Mouse (Mus musculus) myocyte (in vitro differentiated cells): ENCODE data around the gene Eif4e3. TPM values are rescaled to one million over a fixed set of nuclear protein-coding genes. Genes with fewer than 3 reads are reported as not detected.

Source experiments
- H3K27me3 ChIP-seq: one replicate; pipeline ENCODE4 v1.6.1; 2011; ENCODE audit not compliant: control insufficient read depth, insufficient read depth, insufficient read length
- H3K36me3 ChIP-seq: one replicate; pipeline ENCODE4 v1.6.1; 2011; ENCODE audit not compliant: control insufficient read depth, insufficient read depth
- H3K4me2 ChIP-seq: one replicate; pipeline ENCODE4 v1.6.1; 2011; ENCODE audit warnings: low read depth, control low read depth
- H3K4me3 ChIP-seq: one replicate; pipeline ENCODE4 v1.5.1; 2011; ENCODE audit warnings: mild to moderate bottlenecking, control low read depth, moderate library complexity
- H3K79me2 ChIP-seq: one replicate; pipeline ENCODE4 v1.6.1; 2011; ENCODE audit not compliant: control insufficient read depth, insufficient read depth
- H3ac ChIP-seq: one replicate; pipeline ENCODE4 v1.6.1; 2011; ENCODE audit not compliant: control insufficient read depth, insufficient read length
- CEBPB ChIP-seq: IDR thresholded peaks from 2 replicates; pipeline ENCODE4 v1.6.1; 2011; ENCODE audit warnings: mild to moderate bottlenecking, moderate library complexity; ENCODE audit not compliant: poor library complexity, insufficient read depth, severe bottlenecking
- E2F4 ChIP-seq: IDR thresholded peaks from one replicate; pipeline ENCODE4 v1.6.1; 2011; ENCODE audit warnings: mild to moderate bottlenecking, control low read depth, moderate library complexity; ENCODE audit not compliant: insufficient read depth
- MAX ChIP-seq: IDR thresholded peaks from one replicate; pipeline ENCODE4 v1.6.1; 2011; ENCODE audit warnings: low read depth, mild to moderate bottlenecking, control low read depth
- MYOD1 ChIP-seq, 3 experiments: IDR thresholded peaks; one replicate each; pipeline ENCODE4 v1.6.1; 2011; ENCODE audit warnings: control low read depth in 2 of 3, low read depth in 2 of 3, mild to moderate bottlenecking in 2 of 3, moderate library complexity in 1 of 3; ENCODE audit not compliant: insufficient read length in 2 of 3, control insufficient read depth in 1 of 3
- MYOG ChIP-seq, 3 experiments: IDR thresholded peaks; one replicate each; pipeline ENCODE4 v1.6.1; 2011; ENCODE audit warnings: control low read depth in 2 of 3, low read depth in 2 of 3, mild to moderate bottlenecking in 2 of 3; ENCODE audit not compliant: insufficient read length in 2 of 3, control insufficient read depth in 1 of 3, insufficient read depth in 1 of 3
- POLR2A ChIP-seq: IDR thresholded peaks from one replicate; pipeline ENCODE4 v1.6.1; 2011; ENCODE audit warnings: low read depth, mild to moderate bottlenecking, control low read depth, moderate library complexity; ENCODE audit not compliant: insufficient read length
- POLR2AphosphoS2 ChIP-seq: IDR thresholded peaks from one replicate; pipeline ENCODE4 v1.6.1; 2011; ENCODE audit warnings: low read depth, control low read depth; ENCODE audit not compliant: insufficient read length
- REST ChIP-seq: IDR thresholded peaks from one replicate; pipeline ENCODE4 v1.6.1; 2011; ENCODE audit warnings: mild to moderate bottlenecking, control low read depth, moderate library complexity; ENCODE audit not compliant: insufficient read depth, insufficient read length
- SRF ChIP-seq: IDR thresholded peaks from one replicate; pipeline ENCODE4 v1.6.1; 2011; ENCODE audit warnings: low read depth; ENCODE audit not compliant: control insufficient read depth, insufficient read length
- TCF12 ChIP-seq: IDR thresholded peaks from one replicate; pipeline ENCODE4 v1.6.1; 2011; ENCODE audit warnings: mild to moderate bottlenecking, control low read depth; ENCODE audit not compliant: poor library complexity, insufficient read depth, severe bottlenecking
- TCF3 ChIP-seq: IDR thresholded peaks from one replicate; pipeline ENCODE4 v1.6.1; 2011; ENCODE audit warnings: low read depth, control low read depth; ENCODE audit not compliant: insufficient read length
- USF1 ChIP-seq: IDR thresholded peaks from one replicate; pipeline ENCODE4 v1.6.1; 2011; ENCODE audit warnings: low read depth, mild to moderate bottlenecking, control low read depth, moderate library complexity
- polyA plus RNA-seq: library from polyadenylated mRNA; unstranded; fragments of >200 nt; fragmentation: generic; extraction: Trizol; gene quantifications from one replicate; pipeline ENCODE4 v1.2.1, GENCODE M21; 2012; ENCODE audit warnings: missing spikeins

Eif4e3 gene
- polyA plus RNA-seq, 1 experiment: 6.1 TPM

DNA sequence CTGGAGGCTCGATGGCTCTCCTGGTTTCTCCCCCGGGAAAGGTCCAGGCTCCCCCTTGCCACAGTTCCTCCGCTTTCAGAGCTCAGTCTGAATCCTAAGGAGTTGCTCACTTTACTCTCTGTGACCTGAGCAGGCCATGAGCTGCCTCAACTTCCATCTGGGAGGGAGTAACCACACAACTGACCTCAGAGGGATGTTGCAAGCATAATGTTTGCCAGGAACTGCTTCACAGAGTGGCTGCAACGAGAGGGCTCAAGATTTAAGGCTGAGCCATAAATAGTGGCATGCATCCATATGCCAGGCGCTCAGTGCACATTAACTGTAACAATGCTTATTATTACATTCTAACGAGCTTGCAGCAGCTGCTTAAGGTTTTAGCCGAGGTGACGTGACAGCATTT lies 29.8 kb downstream of the Eif4e3 start:
- Histone ChIP-seq H3K27me3 (no peaks in the 10 kb centered on the region), H3K4me3 (no peak overlapping the region), H3K36me3 (peaks cover 5% of the 10 kb centered on the region), H3K79me2 (no peaks in the 10 kb centered on the region), H3K4me2 (no peak overlapping the region), H3ac (no peak overlapping the region)
- TF ChIP-seq CEBPB (no peak), USF1 (no peak), MAX (no peak), SRF (no peak), E2F4 (no peak), POLR2A (no peak), TCF12 (no peak), MYOD1 (IDR thresholded peaks at IDR 0.05; ENCODE audit: control insufficient read depth in 1 of 3, insufficient read length in 2 of 3, low read depth in 2 of 3) (no peak), POLR2AphosphoS2 (no peak), TCF3 (no peak)

DNA sequence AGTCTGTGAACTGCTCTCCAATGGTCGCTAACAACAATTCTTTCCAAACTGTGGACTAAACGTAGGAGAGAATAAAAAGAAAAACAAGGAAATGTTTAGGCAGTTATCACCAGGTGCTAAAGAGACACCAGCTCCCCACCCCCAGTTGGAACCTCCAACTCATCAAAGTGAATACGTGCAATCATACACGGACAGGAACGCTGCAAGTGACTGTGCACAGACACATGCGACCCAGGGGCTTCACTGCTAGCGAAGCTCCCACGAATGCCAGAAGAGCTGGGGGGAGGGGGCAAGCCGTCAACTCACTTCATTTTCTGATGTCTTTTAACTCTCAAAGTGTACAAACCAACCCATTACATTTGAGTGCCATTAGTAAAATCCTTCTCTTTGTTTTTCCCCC lies 30.4 kb downstream of the Eif4e3 start:
- TF ChIP-seq CEBPB: no peak
- no peak overlapping the region for H3K4me3 ChIP-seq
- peaks cover 5% of the 10 kb centered on the region for H3K36me3 ChIP-seq
- H3K27me3 ChIP-seq: no peaks in the 10 kb centered on the region
- no peak overlapping the region for H3ac ChIP-seq
- no peak overlapping the region for H3K4me2 ChIP-seq
- H3K79me2 ChIP-seq: no peaks in the 10 kb centered on the region

DNA sequence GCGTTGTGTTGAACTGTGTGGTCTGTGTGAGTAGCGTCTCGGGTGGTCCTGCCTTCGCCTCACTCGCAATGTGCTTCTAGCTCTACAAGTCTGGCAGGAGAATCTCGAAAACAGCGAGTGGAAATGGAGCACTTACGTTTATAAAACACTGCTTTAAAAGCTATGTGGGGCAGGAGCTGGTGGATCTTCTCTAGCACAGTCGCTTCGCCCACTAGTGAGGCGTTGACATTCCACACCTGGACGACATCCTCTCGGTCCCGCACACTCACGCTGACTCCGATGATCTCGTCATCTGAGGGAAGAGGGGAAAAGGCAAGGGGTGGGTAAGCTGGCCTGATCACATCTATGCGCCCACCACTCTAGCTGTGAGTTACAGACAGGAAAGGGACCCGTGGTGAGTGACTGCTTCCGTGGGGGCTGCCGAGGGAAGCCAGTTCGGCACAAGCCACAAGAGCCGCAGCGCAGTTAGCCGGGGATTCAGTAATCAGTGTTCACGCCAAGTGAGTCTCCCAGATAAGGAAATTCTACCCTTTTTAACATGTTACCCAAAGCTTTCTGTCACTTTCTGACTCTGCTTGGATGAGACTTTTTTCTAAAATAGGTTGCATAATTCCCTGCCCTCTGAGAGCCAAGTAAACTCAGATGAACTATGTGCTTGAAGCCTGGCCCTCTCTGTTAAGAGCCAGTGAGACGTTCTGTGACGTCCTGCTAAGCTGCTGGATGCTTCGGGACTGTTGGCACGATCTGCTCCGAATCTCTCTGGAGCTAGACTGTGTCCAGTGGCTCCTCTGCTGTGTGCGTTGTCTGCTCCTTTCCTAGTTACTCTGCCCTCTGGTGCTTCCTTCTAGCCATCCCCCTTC lies 34.2 kb downstream of the Eif4e3 start:
- no peak overlapping the region for H3K4me2 ChIP-seq
- H3K36me3 ChIP-seq: no peaks in the 10 kb centered on the region
- H3ac ChIP-seq: no peak overlapping the region
- H3K27me3 ChIP-seq: no peaks in the 10 kb centered on the region
- H3K4me3 ChIP-seq: no peak overlapping the region
- TF ChIP-seq TCF3: no peak
- TF ChIP-seq TCF12: no peak
- no peak for TF ChIP-seq E2F4
- no peak for TF ChIP-seq CEBPB
- no peak for TF ChIP-seq SRF
- TF ChIP-seq MYOD1 (IDR thresholded peaks at IDR 0.05; ENCODE audit: control insufficient read depth in 1 of 3, insufficient read length in 2 of 3, low read depth in 2 of 3): no peak
- TF ChIP-seq POLR2AphosphoS2: no peak
- TF ChIP-seq MYOG (IDR thresholded peaks at IDR 0.05; ENCODE audit: control insufficient read depth in 1 of 3, insufficient read depth in 1 of 3, insufficient read length in 2 of 3, low read depth in 2 of 3): no peak
- H3K79me2 ChIP-seq: no peaks in the 10 kb centered on the region

DNA sequence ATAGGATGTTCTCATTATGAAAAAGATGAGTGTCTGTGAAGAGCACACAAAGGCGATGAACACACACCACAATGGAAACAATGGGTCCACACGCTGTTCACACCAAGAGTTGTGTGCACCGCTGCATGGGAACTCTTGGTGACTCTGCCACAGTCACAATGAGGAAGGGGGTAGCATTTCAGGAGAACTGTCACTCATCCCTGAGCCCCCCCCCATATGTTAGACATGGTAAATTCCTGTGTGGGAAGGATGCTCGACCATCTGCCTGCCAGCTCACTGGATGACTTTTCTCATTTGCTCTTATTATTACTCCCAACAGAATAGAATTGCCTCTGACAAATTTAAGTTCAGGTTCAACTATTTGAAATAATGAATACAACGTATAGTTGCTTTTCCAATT lies 34.9 kb downstream of the Eif4e3 start:
- no peaks in the 10 kb centered on the region for H3K27me3 ChIP-seq
- no peak overlapping the region for H3K4me3 ChIP-seq
- H3K79me2 ChIP-seq: no peaks in the 10 kb centered on the region
- TF ChIP-seq POLR2AphosphoS2 (no peak), REST (no peak), POLR2A (no peak), TCF3 (no peak), E2F4 (no peak), MYOD1 (IDR thresholded peaks at IDR 0.05; ENCODE audit: control insufficient read depth in 1 of 3, insufficient read length in 2 of 3, low read depth in 2 of 3) (no peak), MAX (no peak), SRF (no peak), CEBPB (no peak), MYOG (IDR thresholded peaks at IDR 0.05; ENCODE audit: control insufficient read depth in 1 of 3, insufficient read depth in 1 of 3, insufficient read length in 2 of 3, low read depth in 2 of 3) (no peak), TCF12 (no peak), USF1 (no peak)
- H3K36me3 ChIP-seq: no peaks in the 10 kb centered on the region
- H3K4me2 ChIP-seq: no peak overlapping the region
- H3ac ChIP-seq: no peak overlapping the region

DNA sequence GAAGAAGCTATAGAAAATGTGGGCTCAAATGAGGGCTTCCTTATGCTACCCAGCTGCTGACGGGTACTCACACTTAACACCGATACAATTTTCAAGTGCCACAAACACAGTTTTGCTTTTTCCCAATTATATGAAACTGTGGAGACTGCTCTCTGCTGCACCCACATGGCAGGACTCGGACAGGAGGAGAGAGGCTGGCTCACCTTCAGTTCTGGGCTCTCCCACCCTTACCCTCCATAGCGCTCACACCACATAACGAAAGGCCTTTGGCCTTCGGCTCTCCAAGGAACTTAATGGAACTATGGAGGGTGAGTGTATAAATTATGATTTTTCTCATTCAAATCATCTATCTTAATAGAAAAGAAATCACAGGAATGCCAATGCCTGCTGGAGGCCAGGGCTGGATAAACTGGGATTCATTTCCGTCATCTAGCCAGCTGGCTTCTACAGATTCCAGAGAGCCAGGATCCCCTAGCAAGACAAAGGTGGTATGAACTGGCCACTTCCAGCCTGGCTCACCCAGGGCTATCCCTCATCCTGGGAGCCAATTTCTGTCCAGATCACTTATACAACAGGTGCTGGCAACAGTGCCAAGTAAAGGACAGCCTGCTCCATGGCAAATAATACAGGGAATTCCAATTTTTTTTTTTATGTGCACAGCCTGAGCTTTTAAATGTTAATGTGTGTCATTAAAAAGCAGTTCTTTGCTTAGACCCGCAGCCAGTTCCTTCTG lies 36.7 kb downstream of the Eif4e3 start:
- TF ChIP-seq MAX: no peak
- no peak for TF ChIP-seq TCF3
- TF ChIP-seq POLR2A: no peak
- Histone ChIP-seq H3K27me3 (no peaks in the 10 kb centered on the region), H3ac (no peak overlapping the region), H3K79me2 (no peaks in the 10 kb centered on the region), H3K4me3 (no peak overlapping the region), H3K36me3 (no peaks in the 10 kb centered on the region), H3K4me2 (no peak overlapping the region)
